26 mouse cellular contexts compared by ENCODE assay signal in genomic region chr2:9903854-9904560, GRCm38 (mm10). TPM values are rescaled to one million over a fixed set of nuclear protein-coding genes. Genes with fewer than 3 reads are reported as not detected.
DNase-seq lines count a peak whose midpoint lies in the region; ATAC-seq and TF ChIP-seq lines count a peak whose summit lies in the region.
"Had no signal": no experiment of that assay in that cellular context is flagged by ENCODE, and none has a peak within 500 bp of the region (broad histone marks: within the 10 kb centered on the region; RNA-seq: fewer than 3 reads in every experiment).

No protein-coding gene starts in this region.

- in situ Hi-C loops in Patski (cut with MboI; ENCODE audit: low pct_unique_long_range_greater_than_20kb): no loop called here

- no peak overlapping the region for H3K4me2 ChIP-seq in lung, embryonic 14.5 days
- H3K4me2 ChIP-seq: embryonic facial prominence, embryonic 13.5 days; forebrain, embryonic 13.5 days; heart, embryonic 13.5 days; hindbrain, embryonic 13.5 days had no signal

- ATAC-seq in lung, embryonic 14.5 days (ENCODE audit: insufficient read depth): peak; percentile 5; the same call in 1 of the 2 replicates
- peak; percentile 21 for ATAC-seq in Patski
- ATAC-seq: forebrain, embryonic 13.5 days; forebrain, postnatal 0 days; hindbrain, postnatal 0 days had no signal

- no peak for TF ChIP-seq CTCF in lung, embryonic 14.5 days (IDR thresholded peaks at IDR 0.05; ENCODE audit: low read depth)
- TF ChIP-seq CTCF in Patski (IDR thresholded peaks at IDR 0.05): no peak

- 45% methylated on average over 14 of the region's 14 CpGs for WGBS in lung, embryonic 14.5 days
- 64% methylated on average over 14 of the region's 14 CpGs for WGBS in hindbrain, embryonic 10.5 days

- intact Hi-C loops in left cerebral cortex, postnatal 36 days (cut with DNase I): no loop called here

- no peaks in the 10 kb centered on the region for H3K9me3 ChIP-seq in lung, embryonic 14.5 days (ENCODE audit: low read depth, low read length)
- H3K9me3 ChIP-seq in hindbrain, embryonic 10.5 days: no peaks in the 10 kb centered on the region
- H3K9me3 ChIP-seq: embryonic facial prominence, embryonic 13.5 days; forebrain, embryonic 13.5 days; heart, embryonic 13.5 days; hindbrain, embryonic 13.5 days had no signal

- H3K27me3 ChIP-seq in lung, embryonic 14.5 days (ENCODE audit: insufficient read depth, low read length): peaks cover 5% of the 10 kb centered on the region; the same call in 1 of the 2 replicates
- H3K27me3 ChIP-seq in Patski: no peaks in the 10 kb centered on the region
- H3K27me3 ChIP-seq in hindbrain, embryonic 10.5 days (ENCODE audit: insufficient read depth, poor library complexity, severe bottlenecking): peaks cover 39% of the 10 kb centered on the region

- POLR2A ChIA-PET in Patski (lab: Charles Lee): interaction anchor here (0.7 kb wide), 1 partner anchor 531 kb away, joined by 11 read pairs; no protein-coding TSS in a partner anchor

- H3K4me1 ChIP-seq in lung, embryonic 14.5 days (ENCODE audit: insufficient read depth): 0 out of 2 replicates have a peak, but pooled peaks cover 3% of the 10 kb centered on the region
- peaks cover 6% of the 10 kb centered on the region for H3K4me1 ChIP-seq in hindbrain, embryonic 10.5 days (replicated peaks)
- H3K4me1 ChIP-seq: embryonic facial prominence, embryonic 13.5 days; forebrain, embryonic 13.5 days had no signal

- no peak overlapping the region for H3K4me3 ChIP-seq in lung, embryonic 14.5 days (ENCODE audit: low read depth, low read length)
- no peak overlapping the region for H3K4me3 ChIP-seq in hindbrain, embryonic 10.5 days
- H3K4me3 ChIP-seq: embryonic facial prominence, embryonic 13.5 days; forebrain, embryonic 13.5 days; heart, embryonic 13.5 days; hindbrain, embryonic 13.5 days had no signal

- no peak overlapping the region for H3K27ac ChIP-seq in lung, embryonic 14.5 days (ENCODE audit: low read depth)
- no peak overlapping the region for H3K27ac ChIP-seq in hindbrain, embryonic 10.5 days
- H3K27ac ChIP-seq: embryonic facial prominence, embryonic 13.5 days; forebrain, embryonic 13.5 days; heart, embryonic 13.5 days; hindbrain, embryonic 13.5 days; hindbrain, postnatal 0 days had no signal

- no peak for DNase-seq in lung, embryonic 14.5 days
- no peak for DNase-seq in lung, postnatal 4 days
- DNase-seq in 3T3-L1 (ENCODE audit: low read depth, low spot score) (peak; percentile 82), ES-CJ7 (ENCODE audit: low read depth, low spot score) (peak; percentile 63), Patski (ENCODE audit: low read depth, low spot score) (no peak)
- DNase-seq in hindbrain, embryonic 10.5 days (ENCODE audit: low spot score): no peak
- DNase-seq in left cerebral cortex, postnatal 36 days (ENCODE audit: low spot score in 2 of 2): no peak
- no peak for DNase-seq in heart, adult 9 months (ENCODE audit: low spot score in 2 of 2)
- DNase-seq: adrenal gland, adult 2 months; adrenal gland, postnatal 25 days; cerebellum, adult 18-20 months; cerebellum, adult 9-11 months; cerebellum, postnatal 36 days; forebrain, postnatal 0 days; gastrocnemius, postnatal 14 days; heart, postnatal 36 days had no signal

- H3K9ac ChIP-seq in lung, embryonic 14.5 days: no peak overlapping the region
- H3K9ac ChIP-seq: embryonic facial prominence, embryonic 13.5 days; forebrain, embryonic 13.5 days; forebrain, postnatal 0 days; heart, embryonic 13.5 days; hindbrain, embryonic 13.5 days had no signal

- CTCF ChIA-PET in Patski (lab: Charles Lee): no interaction called here

- H3K36me3 ChIP-seq in lung, embryonic 14.5 days (ENCODE audit: insufficient read depth): no peaks in the 10 kb centered on the region
- H3K36me3 ChIP-seq in hindbrain, embryonic 10.5 days: no peaks in the 10 kb centered on the region
- H3K36me3 ChIP-seq: embryonic facial prominence, embryonic 13.5 days; heart, embryonic 13.5 days; hindbrain, embryonic 13.5 days had no signal

RNA-seq across cellular contexts. Expression of gene Gata3, which starts 14.2 kb away (rescaled TPM):
- 2.9 and 3.4 TPM in 2 replicates for polyA plus RNA-seq in lung, embryonic 14.5 days (2014; fragmentation: Nextera tagmentation; extraction: Ambion mirVana)
- polyA plus RNA-seq in Patski (2021): 0.83 TPM
- 14.2 and 16.8 TPM in 2 replicates for polyA plus RNA-seq in hindbrain, embryonic 10.5 days (2016; fragmentation: Nextera tagmentation; extraction: Ambion mirVana)
- not detected for total RNA-seq in left cerebral cortex, postnatal 36 days (2021)
- total RNA-seq: granulocyte monocyte progenitor cell, adult 5-6 weeks had no signal

RNA-seq across cellular contexts. Expression of gene 9230102O04Rik, which starts 14.7 kb away (rescaled TPM):
- not detected in 2 replicates for polyA plus RNA-seq in lung, embryonic 14.5 days (2014; fragmentation: Nextera tagmentation; extraction: Ambion mirVana)
- not detected for polyA plus RNA-seq in Patski (2021)
- 0.54 TPM in 1 of 2 replicates, not detected in the other for polyA plus RNA-seq in hindbrain, embryonic 10.5 days (2016; fragmentation: Nextera tagmentation; extraction: Ambion mirVana)
- total RNA-seq in left cerebral cortex, postnatal 36 days (2021): not detected
- total RNA-seq: adrenal gland, adult 2 months; adrenal gland, postnatal 25 days; forebrain, postnatal 0 days; gastrocnemius, adult 18-20 months; gastrocnemius, postnatal 14 days; granulocyte monocyte progenitor cell, adult 5-6 weeks; heart, adult 8-10 months; heart, postnatal 36 days had no signal
- polyA plus RNA-seq: adrenal gland, adult 2 months; forebrain, embryonic 13.5 days; forebrain, postnatal 0 days; heart, embryonic 13.5 days; heart, postnatal 0 days; intestine, embryonic 14.5 days had no signal

RNA-seq across cellular contexts. Expression of gene 4930412O13Rik, which starts 23.0 kb away (rescaled TPM):
- not detected in 2 replicates for polyA plus RNA-seq in lung, embryonic 14.5 days (2014; fragmentation: Nextera tagmentation; extraction: Ambion mirVana)
- not detected for polyA plus RNA-seq in Patski (2021)
- polyA plus RNA-seq in hindbrain, embryonic 10.5 days (2016; fragmentation: Nextera tagmentation; extraction: Ambion mirVana): 0.75 and 1.0 TPM in 2 replicates
- total RNA-seq in left cerebral cortex, postnatal 36 days (2021): not detected
- total RNA-seq: forebrain, postnatal 0 days; gastrocnemius, adult 18-20 months; gastrocnemius, postnatal 14 days; granulocyte monocyte progenitor cell, adult 5-6 weeks; heart, adult 8-10 months; heart, postnatal 36 days; hindbrain, postnatal 0 days had no signal
- polyA plus RNA-seq: embryonic facial prominence, embryonic 13.5 days; forebrain, embryonic 13.5 days; forebrain, postnatal 0 days; heart, postnatal 0 days; intestine, embryonic 14.5 days had no signal

Comparison
In these comparisons a context has a peak if more than half of its experiments do, and no peak if none do; other contexts are left out.
1. DNase-seq: peak in 3T3-L1 (single experiment) and ES-CJ7 (single experiment); none in lung, embryonic 14.5 days (single experiment), lung, postnatal 4 days (0 of 2), Patski (single experiment), hindbrain, embryonic 10.5 days (single experiment), left cerebral cortex, postnatal 36 days (0 of 2) and heart, adult 9 months (0 of 2).